Mouse (Mus musculus) CH12F3 (cell line): ENCODE data around the gene L2hgdh.
"Not testable (repeated sequence)": the region's sequence is repeated elsewhere in the genome, so short reads cannot be mapped to it uniquely, and the experiment has no call there.

Experiments used
- in situ Hi-C: fragments of 300-500 bp; cut with MboI; formaldehyde crosslinking; loops from 2 replicates; pipeline ENCODE4 v1.14.3; 2020; ENCODE audit warnings: low sequenced_read_pairs

L2hgdh gene

DNA sequence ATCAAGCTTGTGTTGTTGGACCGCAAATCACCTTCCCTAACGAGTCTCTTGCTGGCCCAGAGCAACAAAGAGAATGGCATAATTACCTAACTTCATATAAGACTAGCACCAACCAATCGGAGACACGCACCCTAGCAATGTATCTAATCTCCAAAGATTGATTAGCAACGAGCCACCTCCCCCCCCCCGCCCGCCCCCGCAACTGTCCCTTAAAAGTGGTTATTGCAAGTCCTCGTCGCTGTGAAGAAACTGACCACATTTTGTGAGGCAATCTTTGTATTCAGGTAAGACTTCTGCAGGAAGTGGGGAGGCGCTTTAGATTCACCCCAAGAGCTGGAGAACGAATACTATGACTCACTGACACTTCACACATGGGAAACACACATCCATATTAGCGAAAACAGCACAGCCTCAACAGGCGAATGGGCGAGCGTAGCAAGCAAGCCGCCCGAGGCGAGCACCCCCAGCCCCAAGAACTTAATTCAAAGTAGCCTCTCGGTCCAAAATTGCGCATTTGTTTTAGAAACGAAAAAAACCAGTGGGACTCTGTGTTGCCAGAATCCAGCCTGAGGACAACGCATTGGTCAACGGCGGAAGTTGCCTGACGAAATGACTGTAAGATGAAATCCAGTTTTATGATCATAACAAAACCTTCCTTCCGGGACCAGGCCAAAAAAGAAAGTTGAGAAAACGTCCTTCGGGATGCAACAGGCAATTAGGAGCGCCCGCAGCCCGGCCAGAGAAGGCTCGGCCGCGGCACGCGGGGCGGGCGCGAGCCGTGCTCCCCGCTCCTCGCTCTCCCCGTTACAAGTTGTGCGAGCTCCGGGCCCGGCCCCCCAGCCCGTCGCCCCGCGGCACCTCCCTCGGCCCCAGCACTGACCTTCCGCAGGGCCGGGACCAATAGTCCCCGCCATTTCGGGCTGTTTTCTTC, 43.8 kb downstream of the L2hgdh start:
- in situ Hi-C loops, result loop anchor here (25.0 kb wide), 2 partner anchors 319 to 469 kb away; partner anchors contain the start of genes Arf6, Gm49384, Gm9887 and Nemf

DNA sequence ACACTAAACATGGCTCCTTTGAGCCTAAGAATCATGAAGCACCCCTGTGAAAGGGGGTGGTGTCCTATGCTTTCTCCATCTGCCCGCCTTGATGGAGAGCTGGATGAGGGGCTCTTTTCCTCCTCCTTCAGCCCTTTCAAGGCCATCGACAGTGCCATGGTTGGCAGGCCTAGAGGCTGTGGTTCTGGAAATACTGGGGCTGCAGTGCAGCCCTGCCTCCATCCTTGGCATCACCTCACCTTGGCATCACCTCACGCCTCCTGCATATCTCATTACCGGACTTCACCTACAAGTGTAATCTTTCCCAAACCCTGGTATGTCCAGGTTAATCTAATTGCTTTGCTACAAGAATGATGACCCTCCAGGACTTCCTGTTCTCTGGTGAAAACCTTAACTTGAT, 48.5 kb downstream of the L2hgdh start:
- in situ Hi-C loops, result loop anchor here (25.0 kb wide), 2 partner anchors 314 to 464 kb away; partner anchors contain the start of genes Arf6, Gm49384, Gm9887 and Nemf

DNA sequence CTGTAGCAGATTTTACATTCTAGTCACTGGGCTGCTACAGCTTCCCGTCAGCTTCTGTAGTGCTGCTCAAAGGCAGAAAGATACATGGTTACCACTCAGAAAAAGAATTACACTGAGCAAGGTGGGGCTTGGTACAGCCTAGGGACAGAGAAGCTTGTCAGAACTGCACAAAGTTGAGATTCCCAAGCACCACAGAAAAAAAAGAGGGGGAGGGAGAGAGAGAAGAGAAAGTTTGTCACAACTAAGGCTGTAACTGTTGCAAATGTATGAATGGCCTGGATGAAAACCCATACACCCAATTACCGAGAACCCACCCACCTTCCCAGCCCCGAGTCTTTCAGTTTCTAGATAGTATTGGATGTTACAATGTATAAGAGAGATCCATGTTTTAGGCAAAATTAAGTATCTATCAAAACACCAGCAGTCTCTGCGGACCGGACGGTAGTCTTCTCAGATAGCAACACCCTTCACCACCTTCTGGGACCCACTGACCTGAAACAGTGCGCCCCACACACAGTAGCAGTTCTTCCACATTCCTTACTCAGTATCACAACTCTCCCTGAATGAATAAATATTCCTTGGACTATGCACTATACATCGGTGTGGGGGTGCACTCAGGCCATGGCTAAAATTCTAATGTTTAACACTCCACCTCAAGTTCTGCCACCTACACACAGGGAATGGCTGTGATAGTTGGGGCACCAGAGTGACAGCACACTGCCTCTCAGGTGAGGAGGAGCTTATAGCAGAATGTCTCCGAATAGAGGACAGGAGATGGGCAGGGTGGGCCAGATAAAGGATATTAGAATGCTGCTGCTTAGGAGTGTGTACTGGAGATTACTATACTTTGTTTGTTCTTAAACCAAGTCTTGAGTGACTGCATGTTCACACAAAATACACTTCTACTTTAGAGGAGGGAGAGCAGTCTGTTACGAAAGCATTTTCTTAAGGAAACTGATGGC, 49.8 kb downstream of the L2hgdh start:
- in situ Hi-C loops, result loop anchor here (25.0 kb wide), 2 partner anchors 313 to 463 kb away; partner anchors contain the start of genes Arf6, Gm49384, Gm9887 and Nemf

DNA sequence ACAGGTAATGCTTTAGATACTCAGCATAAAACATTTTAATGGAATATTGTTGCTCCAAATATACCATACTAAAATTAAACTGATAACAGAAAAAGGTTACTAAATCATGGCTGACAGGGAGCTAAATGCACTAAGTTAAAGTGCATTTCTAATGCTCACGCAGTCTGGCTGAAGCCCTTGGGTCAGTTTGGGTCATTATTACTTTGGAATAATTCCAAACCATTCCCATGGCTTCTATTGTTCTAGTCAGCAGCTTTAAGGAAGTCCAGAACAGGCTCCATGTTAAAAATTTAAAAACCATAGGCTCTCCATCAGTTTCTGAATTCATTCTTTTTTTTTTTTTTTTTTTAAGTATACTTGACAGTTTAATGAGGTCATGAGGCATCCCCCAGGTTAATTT, 50.5 kb downstream of the L2hgdh start:
- in situ Hi-C loops, result no loop called here

DNA sequence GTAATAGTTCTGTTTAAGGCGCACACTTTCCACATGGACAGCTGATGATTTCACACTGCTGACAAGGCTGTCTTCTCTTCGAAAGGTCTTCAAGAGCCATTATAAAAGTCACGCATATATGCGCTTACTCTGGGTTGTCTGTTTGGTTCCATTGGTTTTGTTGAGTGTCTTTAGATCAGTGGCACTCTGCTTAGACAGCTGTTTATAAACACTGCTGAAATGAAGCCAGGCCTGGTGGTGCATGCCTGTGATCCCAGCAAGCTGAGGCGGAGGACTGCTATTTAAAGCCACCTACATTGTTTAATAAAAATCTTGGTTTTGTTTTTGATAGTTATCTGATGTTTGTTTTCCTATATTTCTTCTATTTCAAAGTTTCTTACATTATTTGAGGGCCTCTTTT, 58.0 kb downstream of the L2hgdh start:
- in situ Hi-C loops, result no loop called here

DNA sequence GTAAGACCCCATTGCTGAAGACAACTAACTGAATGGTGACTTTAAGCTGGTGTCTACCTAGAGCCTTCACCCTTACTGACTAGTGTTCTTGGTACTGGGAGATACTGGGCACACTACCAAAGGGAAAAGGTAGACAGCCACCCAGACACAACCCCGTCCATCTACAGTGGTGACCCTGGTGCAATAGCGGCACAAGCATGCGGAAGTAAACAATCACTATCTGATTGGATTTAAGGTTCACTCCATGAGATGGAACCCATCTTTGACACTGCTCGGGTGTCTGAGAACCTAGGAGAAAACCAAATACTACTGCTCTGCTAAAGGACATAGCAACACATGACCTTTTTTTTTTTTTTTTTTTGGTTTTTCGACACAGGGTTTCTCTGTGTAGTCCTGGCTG, 63.0 kb downstream of the L2hgdh start:
- in situ Hi-C loops, result no loop called here

DNA sequence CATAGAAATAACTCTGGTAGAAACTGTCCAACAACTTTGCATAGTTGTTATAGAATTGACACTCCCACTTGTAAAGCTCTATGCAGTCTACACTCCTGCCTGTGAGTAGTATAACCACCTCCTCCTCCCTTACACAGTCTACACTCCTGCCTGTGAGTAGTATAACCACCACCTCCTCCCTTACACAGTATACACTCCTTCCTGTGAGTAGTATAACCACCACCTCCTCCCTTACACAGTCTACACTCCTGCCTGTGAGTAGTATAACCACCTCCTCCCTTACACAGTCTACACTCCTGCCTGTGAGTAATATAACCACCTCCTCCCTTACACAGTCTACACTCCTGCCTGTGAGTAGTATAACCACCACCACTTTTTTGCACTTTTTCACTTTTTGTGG, 70.7 kb downstream of the L2hgdh start:
- in situ Hi-C loops, result not testable (repeated sequence)

DNA sequence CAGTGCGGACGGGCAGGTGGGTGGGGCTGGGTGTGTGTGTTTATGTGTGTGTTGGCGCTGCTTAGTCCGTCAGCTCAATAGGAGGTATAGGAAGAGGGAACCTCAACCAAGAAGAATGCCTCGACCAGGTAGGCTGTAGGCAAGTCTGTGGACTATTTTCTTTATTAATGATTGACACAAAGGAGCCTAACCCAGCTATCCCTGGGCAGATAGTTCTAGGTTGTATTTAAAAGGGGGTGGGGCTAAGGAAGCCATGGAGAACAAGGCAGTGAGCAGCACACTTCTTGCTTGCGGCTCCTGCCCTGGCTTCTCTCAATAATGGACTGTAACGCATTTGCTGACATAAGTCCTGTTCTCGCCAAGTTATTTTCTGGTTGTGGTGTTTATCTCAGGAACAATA, 75.2 kb downstream of the L2hgdh start:
- in situ Hi-C loops, result no loop called here

DNA sequence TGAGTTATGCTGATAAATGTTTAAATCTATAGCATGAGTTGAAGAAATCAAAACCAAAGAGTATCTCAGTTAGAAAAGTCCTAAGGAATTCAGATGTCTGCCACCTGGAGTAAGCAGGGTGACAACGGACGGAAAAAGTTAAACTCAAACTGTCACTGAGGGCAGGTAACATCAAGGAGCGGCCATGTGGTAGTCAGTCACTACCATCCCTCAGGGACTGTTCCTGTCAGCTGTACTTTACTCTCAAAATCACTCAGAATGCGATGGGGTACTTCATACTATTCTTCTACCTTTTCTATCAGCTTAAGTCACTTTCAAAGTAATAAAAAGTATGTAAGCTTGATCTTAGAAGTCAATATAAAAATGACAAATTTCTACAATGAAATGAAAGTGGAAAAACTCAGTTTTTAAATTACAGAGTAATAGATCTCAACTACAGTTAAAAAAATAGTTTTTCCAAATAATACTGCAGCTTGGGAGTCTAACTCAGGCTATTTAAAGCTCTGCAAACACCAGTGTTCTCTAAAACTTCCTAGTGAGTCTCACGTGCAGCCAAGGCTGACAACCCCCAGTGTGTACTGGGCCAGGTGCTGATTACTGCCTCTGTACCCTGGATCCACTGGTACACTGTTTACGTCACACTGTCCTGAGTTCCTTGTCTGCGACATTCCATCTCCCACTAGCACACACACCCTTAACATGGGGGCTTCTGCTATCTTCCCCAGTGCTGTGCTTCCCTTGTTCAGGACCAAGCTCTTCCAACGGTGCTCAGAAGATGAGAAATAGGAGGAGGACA, 78.7 kb downstream of the L2hgdh start:
- in situ Hi-C loops, result no loop called here

DNA sequence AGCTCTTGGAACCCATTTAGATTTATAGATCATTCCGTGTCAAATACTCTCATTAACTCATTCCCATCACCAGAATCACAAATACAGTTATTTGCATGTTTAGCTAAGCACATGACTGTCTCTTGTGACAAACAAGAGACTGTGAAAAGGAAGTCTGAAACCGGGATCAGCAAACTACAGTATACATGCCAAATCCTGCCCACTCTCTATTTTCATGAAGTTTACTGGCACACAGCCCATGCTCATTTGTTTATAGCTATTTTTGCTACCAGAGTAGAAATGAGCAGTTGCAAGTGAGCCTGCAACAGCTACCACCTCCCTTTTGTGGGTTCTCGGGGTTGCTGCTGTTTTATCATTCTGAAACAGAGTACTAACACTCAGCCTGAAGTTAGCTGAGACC, 79.8 kb downstream of the L2hgdh start:
- in situ Hi-C loops, result no loop called here

DNA sequence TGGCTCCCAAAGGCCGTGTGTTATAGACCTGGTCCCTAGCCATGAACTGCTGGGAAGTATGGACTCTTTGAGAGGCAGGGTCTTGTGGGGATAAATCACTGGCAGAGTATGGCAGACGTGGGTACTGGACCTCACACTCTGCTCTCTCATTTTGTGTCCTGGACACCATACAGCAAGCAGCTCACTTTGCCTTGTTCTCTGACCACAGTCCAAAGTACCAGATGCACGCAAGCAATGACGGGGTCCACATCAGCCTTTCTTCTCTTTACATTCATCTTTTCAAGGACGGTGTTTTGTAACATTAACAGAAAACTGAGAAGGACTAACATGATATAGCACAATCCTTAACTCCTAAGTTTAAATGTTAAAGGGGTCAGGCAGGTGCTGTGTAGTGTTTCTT, 81.8 kb downstream of the L2hgdh start:
- in situ Hi-C loops, result no loop called here
